10 mouse cellular contexts compared by ENCODE assay signal in genomic region chr5:130081181-130081881, GRCm38 (mm10). TPM values are rescaled to one million over a fixed set of nuclear protein-coding genes. Genes with fewer than 3 reads are reported as not detected.
DNase-seq lines count a peak whose midpoint lies in the region; ATAC-seq and TF ChIP-seq lines count a peak whose summit lies in the region.
"Had no signal": no experiment of that assay in that cellular context is flagged by ENCODE, and none has a peak within 500 bp of the region (broad histone marks: within the 10 kb centered on the region; RNA-seq: fewer than 3 reads in every experiment).

No protein-coding gene starts in this region.

- TF ChIP-seq POLR2A in CH12.LX (IDR thresholded peaks at IDR 0.05; ENCODE audit: low read depth, low read length) = no peak

- peak; percentile 84 for TF ChIP-seq EP300 in CH12.LX (IDR thresholded peaks at IDR 0.05; ENCODE audit: low read length)

- peaks cover 28% of the 10 kb centered on the region for H3K79me2 ChIP-seq in CH12.LX (replicated peaks; ENCODE audit: control insufficient read depth, extremely low read depth, insufficient read depth, poor library complexity, severe bottlenecking)

- dilution Hi-C loops in CH12.LX (cut with MboI; ENCODE audit: extremely low pct_ligation_motif_present, extremely low pct_unique_long_range_greater_than_20kb, low sequenced_read_pairs) = no loop called here

- CTCF ChIA-PET in Patski (lab: Charles Lee) = interaction anchor here (1.1 to 1.6 kb wide), 2 partner anchors 16 to 48 kb away, joined by 3 to 5 read pairs; no protein-coding TSS in a partner anchor

- no peak overlapping the region for H3K4me2 ChIP-seq in limb, embryonic 11.5 days (ENCODE audit: low read depth, severe bottlenecking)
- H3K4me2 ChIP-seq in CH12.LX (ENCODE audit: insufficient read depth, low read depth, poor library complexity, severe bottlenecking) = peak overlapping the region; percentile 19

- H3K9me3 ChIP-seq in limb, embryonic 11.5 days (ENCODE audit: control insufficient read depth, low read length) = 0 out of 2 replicates have a peak, but pooled peaks cover 4% of the 10 kb centered on the region
- 0 out of 2 replicates have a peak, but pooled peaks cover 2% of the 10 kb centered on the region for H3K9me3 ChIP-seq in limb, embryonic 10.5 days (replicated peaks)
- H3K9me3 ChIP-seq in CH12.LX (replicated peaks; ENCODE audit: low read length) = peaks cover 8% of the 10 kb centered on the region

- H3K27ac ChIP-seq in limb, embryonic 11.5 days (replicated peaks; ENCODE audit: low read depth, low read length) = no peak overlapping the region
- no peak overlapping the region for H3K27ac ChIP-seq in limb, embryonic 10.5 days
- H3K27ac ChIP-seq in CH12.LX (ENCODE audit: insufficient read depth, low read depth) = peak overlapping the region; percentile 62
- H3K27ac ChIP-seq: limb, embryonic 12.5 days had no signal

- no peaks in the 10 kb centered on the region for H3K27me3 ChIP-seq in limb, embryonic 11.5 days (ENCODE audit: control insufficient read depth, insufficient read depth, low read length)
- peaks cover 6% of the 10 kb centered on the region; the same call in 1 of the 2 replicates for H3K27me3 ChIP-seq in limb, embryonic 10.5 days (ENCODE audit: low read depth, poor library complexity, severe bottlenecking)
- H3K27me3 ChIP-seq in CH12.LX (replicated peaks) (no peaks in the 10 kb centered on the region), Patski (no peaks in the 10 kb centered on the region)
- H3K27me3 ChIP-seq: limb, embryonic 12.5 days had no signal

- no peaks in the 10 kb centered on the region for H3K36me3 ChIP-seq in limb, embryonic 11.5 days (ENCODE audit: control insufficient read depth, insufficient read depth, low read length)
- H3K36me3 ChIP-seq in limb, embryonic 10.5 days = peaks cover 53% of the 10 kb centered on the region
- H3K36me3 ChIP-seq in CH12.LX (replicated peaks in 1 of 2; ENCODE audit: control insufficient read depth in 1 of 2, insufficient read depth in 1 of 2, low read length in 1 of 2) = peaks cover 13 to 50% of the 10 kb centered on the region in 2 experiments

- no peak overlapping the region for H3K9ac ChIP-seq in limb, embryonic 11.5 days (ENCODE audit: low read length)
- H3K9ac ChIP-seq in CH12.LX (ENCODE audit: insufficient read depth, low read depth) = no peak overlapping the region
- H3K9ac ChIP-seq: limb, embryonic 12.5 days had no signal

- 97% methylated on average over 8 of the region's 8 CpGs for WGBS in limb, embryonic 11.5 days
- WGBS in limb, embryonic 10.5 days = 97% methylated on average over 8 of the region's 8 CpGs

- in situ Hi-C loops in CH12.LX (cut with MboI; ENCODE audit: low pct_ligation_motif_present, low pct_unique_long_range_greater_than_20kb, low sequenced_read_pairs) (no loop called here), Patski (cut with MboI; ENCODE audit: low pct_unique_long_range_greater_than_20kb) (no loop called here)

- no peak overlapping the region for H3K4me3 ChIP-seq in limb, embryonic 11.5 days (ENCODE audit: low read depth, low read length)
- H3K4me3 ChIP-seq in limb, embryonic 10.5 days = no peak overlapping the region
- no peak overlapping the region for H3K4me3 ChIP-seq in CH12.LX (replicated peaks in 1 of 3; ENCODE audit: low read depth in 2 of 3, low read length in 2 of 3, poor library complexity in 1 of 3)

- peak; percentile 28 to 48; a peak in 2 of 4 replicates for TF ChIP-seq CTCF in CH12.LX (conservative IDR thresholded peaks at IDR 0.05 in 1 of 2, IDR thresholded peaks at IDR 0.05 in 1 of 2; ENCODE audit: low read depth in 2 of 2, low read length in 2 of 2)
- peak; percentile 60 for TF ChIP-seq CTCF in Patski (IDR thresholded peaks at IDR 0.05)

- peak; percentile 32 for DNase-seq in limb, embryonic 11.5 days (ENCODE audit: low spot score)
- no peak for DNase-seq in limb, embryonic 10.5 days (ENCODE audit: low spot score)
- DNase-seq in CH12.LX (ENCODE audit: extremely low read depth) (peak; percentile 75), Patski (ENCODE audit: low read depth, low spot score) (no peak)
- no peak for DNase-seq in gastrocnemius, adult 8-10 months (ENCODE audit: low spot score in 2 of 2)
- no peak for DNase-seq in frontal cortex, adult 2 months (ENCODE audit: extremely low spot score in 1 of 2, low spot score in 1 of 2)
- DNase-seq: cerebellum, adult 18-20 months; right cerebral cortex, postnatal 14 days had no signal

- TF ChIP-seq RAD21 in CH12.LX (IDR thresholded peaks at IDR 0.05; ENCODE audit: low read depth, low read length) = no peak

- H3K4me1 ChIP-seq in limb, embryonic 11.5 days (ENCODE audit: control insufficient read depth, insufficient read depth, low read length) = peaks cover 3% of the 10 kb centered on the region; the same call in 1 of the 2 replicates
- peaks cover 19% of the 10 kb centered on the region for H3K4me1 ChIP-seq in limb, embryonic 10.5 days
- peaks cover 11 to 46% of the 10 kb centered on the region in 2 experiments; a peak in 3 of 4 replicates for H3K4me1 ChIP-seq in CH12.LX (ENCODE audit: control insufficient read depth in 1 of 2, insufficient read depth in 2 of 2)

- POLR2A ChIA-PET in Patski (lab: Charles Lee) = interaction anchor here (0.6 kb wide), 1 partner anchor 26 kb away, joined by 4 read pairs; no protein-coding TSS in a partner anchor

- no peak for ATAC-seq in limb, embryonic 11.5 days (ENCODE audit: insufficient number of reproducible peaks, low FRiP score, low TSS enrichment, low read depth)
- ATAC-seq in Patski = no peak
- peak; percentile 38 for ATAC-seq in megakaryocyte progenitor cell, adult 5-6 weeks (replicated peaks; ENCODE audit: poor library complexity)

TF ChIP-seq in CH12.LX, 34 proteins besides CTCF, POLR2A, EP300 and RAD21 (continues in another document):
- no peak for TF ChIP-seq MAZ (IDR thresholded peaks at IDR 0.05; ENCODE audit: low read depth, low read length)
- no peak for TF ChIP-seq ZKSCAN1 (IDR thresholded peaks at IDR 0.05; ENCODE audit: borderline replicate concordance, low read depth, low read length)
- no peak for TF ChIP-seq ZNF384 (IDR thresholded peaks at IDR 0.05; ENCODE audit: low read depth, low read length)
- TF ChIP-seq MXI1 (IDR thresholded peaks at IDR 0.05; ENCODE audit: low read depth, low read length) = no peak
- peak; percentile 12; the same call in 1 of the 2 replicates for TF ChIP-seq TCF12 (IDR thresholded peaks at IDR 0.05; ENCODE audit: low read depth, low read length)
- TF ChIP-seq MEF2A (IDR thresholded peaks at IDR 0.05; ENCODE audit: borderline replicate concordance, low read depth, low read length) = no peak
- no peak for TF ChIP-seq ZMIZ1 (IDR thresholded peaks at IDR 0.05; ENCODE audit: low read depth, low read length)
- no peak for TF ChIP-seq CHD1 (IDR thresholded peaks at IDR 0.05; ENCODE audit: low read depth, low read length)
- no peak for TF ChIP-seq ELF1 (IDR thresholded peaks at IDR 0.05; ENCODE audit: low read depth, low read length)
- peak; percentile 70 for TF ChIP-seq ETS1 (conservative IDR thresholded peaks at IDR 0.05; ENCODE audit: low read depth, low read length)
- TF ChIP-seq KAT2A (IDR thresholded peaks at IDR 0.05; ENCODE audit: insufficient replicate concordance, low read length) = no peak
- TF ChIP-seq NRF1 (IDR thresholded peaks at IDR 0.05; ENCODE audit: low read depth, low read length) = no peak
- no peak for TF ChIP-seq ZC3H11A (IDR thresholded peaks at IDR 0.05; ENCODE audit: low read depth, low read length)
- no peak for TF ChIP-seq RCOR1 (conservative IDR thresholded peaks at IDR 0.05; ENCODE audit: low read depth, low read length)
- no peak for TF ChIP-seq CHD2 (IDR thresholded peaks at IDR 0.05; ENCODE audit: low read length)
- no peak for TF ChIP-seq NELFE (IDR thresholded peaks at IDR 0.05; ENCODE audit: low read depth, low read length)
- TF ChIP-seq USF1 (IDR thresholded peaks at IDR 0.05; ENCODE audit: low read depth, low read length) = no peak
- no peak for TF ChIP-seq GABPA (IDR thresholded peaks at IDR 0.05; ENCODE audit: insufficient replicate concordance, low read depth, low read length)
- TF ChIP-seq MYC (IDR thresholded peaks at IDR 0.05; ENCODE audit: low read depth, low read length) = peak; percentile 97

RNA-seq across cellular contexts. Expression of gene Tpst1, which starts 8.2 kb away (rescaled TPM):
- 73.0 and 76.4 TPM in 2 replicates for polyA plus RNA-seq in limb, embryonic 11.5 days (2014; fragmentation: Nextera tagmentation; extraction: Ambion mirVana)
- polyA plus RNA-seq in limb, embryonic 10.5 days (2016; fragmentation: Nextera tagmentation; extraction: Ambion mirVana) = 65.4 and 65.6 TPM in 2 replicates
- total RNA-seq in CH12.LX (2012; rRNA removed) (36.8 and 45.5 TPM in 2 replicates), CH12.LX (2014; rRNA removed) (49.9 and 52.5 TPM in 2 replicates)
- polyA plus RNA-seq in CH12.LX (2012; ENCODE audit: insufficient read length, low read depth) (43.2 and 50.4 TPM in 2 replicates), Patski (2021) (18.3 TPM)
- total RNA-seq in megakaryocyte progenitor cell, adult 5-6 weeks (2015) = 10.6 and 10.7 TPM in 2 replicates
- total RNA-seq in megakaryocyte progenitor cell, adult 5-6 weeks (2017) = 4.3 and 6.8 TPM in 2 replicates
- 1 to 10 TPM; 3.7 to 4.5 (median 4.0) TPM for total RNA-seq in gastrocnemius, adult 8-10 months (2022)
- polyA plus RNA-seq in frontal cortex, adult 2 months (2012; rRNA removed) = 32.1 and 34.5 TPM in 2 replicates

RNA-seq across cellular contexts. Expression of gene Crcp, which starts 52.2 kb away (rescaled TPM):
- polyA plus RNA-seq in limb, embryonic 11.5 days (2014; fragmentation: Nextera tagmentation; extraction: Ambion mirVana) = 29.6 and 30.2 TPM in 2 replicates
- 57.2 and 61.0 TPM in 2 replicates for polyA plus RNA-seq in limb, embryonic 10.5 days (2016; fragmentation: Nextera tagmentation; extraction: Ambion mirVana)
- 42.3 and 50.2 TPM in 2 replicates for total RNA-seq in CH12.LX (2012; rRNA removed)
- 57.1 and 58.3 TPM in 2 replicates for total RNA-seq in CH12.LX (2014; rRNA removed)
- polyA plus RNA-seq in CH12.LX (2012; ENCODE audit: insufficient read length, low read depth) = 63.2 and 73.6 TPM in 2 replicates
- polyA plus RNA-seq in Patski (2021) = 39.7 TPM
- total RNA-seq in megakaryocyte progenitor cell, adult 5-6 weeks (2015) = 39.3 and 40.3 TPM in 2 replicates
- total RNA-seq in megakaryocyte progenitor cell, adult 5-6 weeks (2017) = 36.6 and 62.7 TPM in 2 replicates
- 10 to 100 TPM; 18.0 to 22.5 (median 20.7) TPM for total RNA-seq in gastrocnemius, adult 8-10 months (2022)
- polyA plus RNA-seq in frontal cortex, adult 2 months (2012; rRNA removed) = 41.8 and 44.8 TPM in 2 replicates

RNA-seq across cellular contexts. Expression of gene Asl, which starts 52.3 kb away (rescaled TPM):
- 25.4 and 29.0 TPM in 2 replicates for polyA plus RNA-seq in limb, embryonic 11.5 days (2014; fragmentation: Nextera tagmentation; extraction: Ambion mirVana)
- polyA plus RNA-seq in limb, embryonic 10.5 days (2016; fragmentation: Nextera tagmentation; extraction: Ambion mirVana) = 26.1 and 27.5 TPM in 2 replicates
- total RNA-seq in CH12.LX (2012; rRNA removed) = 54.4 and 70.4 TPM in 2 replicates
- total RNA-seq in CH12.LX (2014; rRNA removed) = 44.8 and 45.3 TPM in 2 replicates
- polyA plus RNA-seq in CH12.LX (2012; ENCODE audit: insufficient read length, low read depth) = 60.1 and 61.0 TPM in 2 replicates
- polyA plus RNA-seq in Patski (2021) = 83.6 TPM
- total RNA-seq in megakaryocyte progenitor cell, adult 5-6 weeks (2015) = 22.7 and 23.0 TPM in 2 replicates
- total RNA-seq in megakaryocyte progenitor cell, adult 5-6 weeks (2017) = 19.2 and 32.1 TPM in 2 replicates
- 10 to 100 TPM in 3 of 4 experiments, 1 to 10 TPM in 1; 8.4 to 16.5 (median 11.7) TPM for total RNA-seq in gastrocnemius, adult 8-10 months (2022)
- 25.0 and 29.6 TPM in 2 replicates for polyA plus RNA-seq in frontal cortex, adult 2 months (2012; rRNA removed)

Comparison
In these comparisons a context has a peak if more than half of its experiments do, and no peak if none do; other contexts are left out.
1. DNase-seq: peak in limb, embryonic 11.5 days (single experiment) and CH12.LX (single experiment); none in limb, embryonic 10.5 days (single experiment), Patski (single experiment), gastrocnemius, adult 8-10 months (0 of 2) and frontal cortex, adult 2 months (0 of 2).